Mouse (Mus musculus) embryonic facial prominence, embryonic 11.5 days (tissue): ENCODE data around the gene Gpr119. TPM values are rescaled to one million over a fixed set of nuclear protein-coding genes. Genes with fewer than 3 reads are reported as not detected.

Source experiments
- microRNA-seq: library from miRNA; unstranded; fragments of <30 nt; microRNA quantifications from one replicate; pipeline ENCODE4, GENCODE M21; 2016; ENCODE audit warnings: borderline number of aligned reads
- polyA plus RNA-seq: library from polyadenylated mRNA; unstranded; fragments of >200 nt; fragmentation: Nextera tagmentation; extraction: Ambion mirVana; gene quantifications from 2 replicates; pipeline ENCODE4 v1.2.1, GENCODE M21; 2014

Gpr119 gene
- polyA plus RNA-seq, 1 experiment from 2014 or later, result not detected

Small RNAs within 50 kb of the gene (microRNA-seq; reads per million reads assigned to microRNA genes)
- gene Gm27828, result not detected

Other genes with a start within 250 kb of the Gpr119 start
- gene Elf4, start 211.3 kb downstream of the Gpr119 start, polyA plus RNA-seq, result 2.9 and 3.2 TPM in 2 replicates
- 95.9 and 97.1 TPM in 2 replicates for gene Aifm1, start 160.9 kb downstream of the Gpr119 start, polyA plus RNA-seq
- gene Rab33a, start 155.2 kb downstream of the Gpr119 start, polyA plus RNA-seq, result 9.1 and 9.4 TPM in 2 replicates
- gene Zfp280c, start 80.0 kb downstream of the Gpr119 start, polyA plus RNA-seq, result 21.6 and 25.2 TPM in 2 replicates
- gene Slc25a14, start 51.1 kb downstream of the Gpr119 start, polyA plus RNA-seq, result 23.4 and 26.0 TPM in 2 replicates
- 24.1 and 29.2 TPM in 2 replicates for gene Rbmx2, start 20.5 kb upstream of the Gpr119 start, polyA plus RNA-seq
- gene Gm595, start 203.2 kb upstream of the Gpr119 start, polyA plus RNA-seq, result not detected in 2 replicates